Mouse (Mus musculus): ENCODE data around the gene Piezo1.

- TF ChIP-seq CTCF (conservative IDR thresholded peaks at IDR 0.05 in 1 of 2, IDR thresholded peaks at IDR 0.05 in 1 of 2; ENCODE audit: low read depth in 2 of 2, low read length in 2 of 2) (no peak), CHD1 (IDR thresholded peaks at IDR 0.05; ENCODE audit: low read depth, low read length) (no peak), POLR2A (IDR thresholded peaks at IDR 0.05; ENCODE audit: low read depth, low read length) (no peak), JUN (IDR thresholded peaks at IDR 0.05; ENCODE audit: insufficient read depth, low read depth, low read length) (no peak)
Measured at GRCm38 (mm10) chr8:122575735-122576647, 24.9 kb upstream of the Piezo1 start.
